Mouse (Mus musculus) cortical plate, adult 2 months (tissue): ENCODE data around the gene Msi2. TPM values are rescaled to one million over a fixed set of nuclear protein-coding genes. Genes with fewer than 3 reads are reported as not detected.

ENCODE experiments used
- H3K27ac ChIP-seq: fragments of 200-500 bp; 2 replicates; pipeline ENCODE4 v1.5.1; 2012; ENCODE audit warnings: low read length, control low read depth, inconsistent platforms; ENCODE audit not compliant: insufficient read depth
- H3K4me1 ChIP-seq: fragments of 200-500 bp; 2 replicates; pipeline ENCODE4 v1.6.1; 2011; ENCODE audit warnings: low read length; ENCODE audit not compliant: control insufficient read depth, insufficient read depth
- H3K4me3 ChIP-seq: fragments of 200-500 bp; 2 replicates; pipeline ENCODE4 v1.5.1; 2011; ENCODE audit warnings: mild to moderate bottlenecking, low read length, control low read depth; ENCODE audit not compliant: insufficient read depth
- CTCF ChIP-seq: fragments of 200-500 bp; IDR thresholded peaks from 2 replicates; pipeline ENCODE4 v1.5.1; 2011; ENCODE audit warnings: mild to moderate bottlenecking, control low read depth, low read length; ENCODE audit not compliant: insufficient read depth; ENCODE audit errors: extremely low read depth
- POLR2A ChIP-seq: fragments of 200-500 bp; IDR thresholded peaks from 2 replicates; pipeline ENCODE4 v1.6.1; 2011; ENCODE audit warnings: mild to moderate bottlenecking, low read length, control low read depth; ENCODE audit not compliant: insufficient read depth; ENCODE audit errors: extremely low read depth
- polyA plus RNA-seq: library from polyadenylated mRNA; depleted of rRNA; stranded (reverse); fragments of >200 nt; gene quantifications from 2 replicates; pipeline ENCODE4 v1.2.3, GENCODE M21; 2012; rRNA removed

Msi2 gene
- polyA plus RNA-seq: 57.1 and 57.5 TPM in 2 replicates

GRCm38 (mm10) chr11:88718050-88718765 is at the start of gene Msi2:
Gene Msi2 (minus strand): TSS chr11:88718513.
- H3K4me3 ChIP-seq: peak within 1 kb of the TSS; percentile 47
- no peaks in the 10 kb centered on the region for H3K4me1 ChIP-seq
- TF ChIP-seq CTCF (no peak), POLR2A (0 out of 2 replicates have a peak, but pooled peaks have one; percentile 2)
- H3K27ac ChIP-seq: peak within 1 kb of the TSS; percentile 74

GRCm38 (mm10) chr11:88765635-88766034 is 47.3 kb upstream of the Msi2 start:
- Histone ChIP-seq H3K27ac (no peak overlapping the region), H3K4me3 (no peak overlapping the region), H3K4me1 (no peaks in the 10 kb centered on the region)
- TF ChIP-seq POLR2A: no peak

- TF ChIP-seq POLR2A (no peak), CTCF (no peak)
- no peak overlapping the region for H3K4me3 ChIP-seq
- H3K27ac ChIP-seq: no peak overlapping the region
- H3K4me1 ChIP-seq: peaks cover 2% of the 10 kb centered on the region; the same call in 1 of the 2 replicates
Observed at GRCm38 (mm10) chr11:88763371-88763770, 45.1 kb upstream of the Msi2 start.

DNA sequence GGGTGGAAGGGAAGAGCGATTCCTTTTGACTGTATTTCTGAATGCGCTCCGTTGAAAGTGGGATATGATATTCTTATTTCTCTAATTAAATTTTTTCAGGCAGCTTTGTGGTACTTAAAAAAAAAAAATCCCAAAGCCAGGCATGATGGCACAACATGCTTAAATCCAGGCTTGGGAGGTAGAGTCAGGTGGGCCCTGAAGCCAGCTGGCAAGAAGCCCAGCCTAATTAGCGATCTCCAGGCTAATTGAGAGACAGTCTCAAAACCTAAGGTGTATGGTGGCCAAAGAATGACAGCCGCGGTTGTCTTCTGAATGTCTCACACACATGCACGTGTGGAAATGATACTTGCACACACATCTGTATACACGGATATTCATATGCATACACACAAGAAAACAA is 41.2 kb upstream of the Msi2 start:
- no peak overlapping the region for H3K4me3 ChIP-seq
- no peak overlapping the region for H3K27ac ChIP-seq
- H3K4me1 ChIP-seq: peaks cover 2% of the 10 kb centered on the region; the same call in 1 of the 2 replicates
- no peak for TF ChIP-seq POLR2A
- TF ChIP-seq CTCF: no peak

DNA sequence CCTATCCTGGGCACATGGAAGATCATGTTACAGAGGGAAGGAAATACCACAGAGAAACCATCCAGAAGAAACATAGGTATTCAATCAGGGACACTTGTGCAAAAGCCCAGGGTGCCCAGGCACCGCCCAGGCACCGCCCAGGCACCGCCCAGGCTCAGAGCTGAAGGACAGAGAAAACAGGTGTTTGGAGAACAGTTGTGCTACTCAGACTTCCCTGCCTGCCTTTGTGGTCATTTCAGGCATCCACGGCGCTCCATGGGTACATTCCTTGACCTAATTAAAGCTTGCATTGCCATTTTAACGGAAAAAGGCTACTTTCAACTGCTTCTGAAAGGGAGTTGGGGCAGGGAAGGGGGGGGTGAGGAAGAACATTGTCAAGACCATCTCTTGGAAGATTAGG is 40.1 kb upstream of the Msi2 start:
- peaks cover 2% of the 10 kb centered on the region; the same call in 1 of the 2 replicates for H3K4me1 ChIP-seq
- TF ChIP-seq CTCF (no peak), POLR2A (no peak)
- no peak overlapping the region for H3K27ac ChIP-seq
- no peak overlapping the region for H3K4me3 ChIP-seq

DNA sequence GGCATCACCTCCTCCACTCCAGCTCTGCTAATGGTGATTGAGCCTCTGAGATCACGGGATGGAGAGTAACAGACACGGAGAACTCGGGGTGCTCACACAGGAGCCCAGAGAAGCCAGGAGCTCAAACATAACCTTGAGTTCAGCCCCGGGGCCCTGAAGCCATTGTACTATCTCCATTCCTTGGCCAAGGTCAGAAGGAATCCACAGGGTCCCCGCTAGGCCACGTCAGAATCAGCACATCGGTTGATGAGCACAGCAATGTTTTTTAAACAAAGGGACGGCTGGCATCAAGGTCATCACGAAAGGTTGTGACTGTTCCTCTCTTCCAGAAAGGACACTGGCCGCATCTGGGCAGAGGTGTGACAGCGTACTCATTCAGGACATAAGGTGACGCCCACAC is 27.0 kb upstream of the Msi2 start:
- TF ChIP-seq CTCF (no peak), POLR2A (no peak)
- H3K27ac ChIP-seq: no peak overlapping the region
- H3K4me3 ChIP-seq: no peak overlapping the region
- H3K4me1 ChIP-seq: no peaks in the 10 kb centered on the region

- no peak overlapping the region for H3K27ac ChIP-seq
- no peak for TF ChIP-seq POLR2A
- no peak for TF ChIP-seq CTCF
- H3K4me3 ChIP-seq: no peak overlapping the region
- no peaks in the 10 kb centered on the region for H3K4me1 ChIP-seq
Observed at GRCm38 (mm10) chr11:88739574-88740295, 21.4 kb upstream of the Msi2 start.

DNA sequence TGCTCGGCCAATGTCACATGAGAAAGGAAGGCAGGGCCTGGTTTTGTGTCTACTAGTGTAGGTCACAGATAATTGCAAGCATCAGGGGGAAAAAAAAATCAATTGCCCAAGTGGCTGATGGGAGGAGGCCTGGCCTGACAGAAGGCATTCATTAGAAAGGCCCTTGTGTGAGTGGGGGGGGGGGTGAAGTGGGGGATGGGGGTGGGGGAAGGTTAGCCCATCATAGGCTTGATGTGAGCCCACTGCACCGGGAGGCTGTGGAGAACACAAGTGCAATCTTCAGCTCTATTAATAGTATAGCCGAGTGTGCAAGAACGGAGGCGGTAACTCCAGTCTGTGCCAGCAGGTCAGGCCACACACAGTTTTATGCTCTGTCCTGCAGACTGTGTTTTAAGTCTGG is 11.1 kb upstream of the Msi2 start:
- H3K27ac ChIP-seq: no peak overlapping the region
- H3K4me1 ChIP-seq: no peaks in the 10 kb centered on the region; the same call in 1 of the 2 replicates
- TF ChIP-seq POLR2A (no peak), CTCF (no peak)
- H3K4me3 ChIP-seq: no peak overlapping the region

DNA sequence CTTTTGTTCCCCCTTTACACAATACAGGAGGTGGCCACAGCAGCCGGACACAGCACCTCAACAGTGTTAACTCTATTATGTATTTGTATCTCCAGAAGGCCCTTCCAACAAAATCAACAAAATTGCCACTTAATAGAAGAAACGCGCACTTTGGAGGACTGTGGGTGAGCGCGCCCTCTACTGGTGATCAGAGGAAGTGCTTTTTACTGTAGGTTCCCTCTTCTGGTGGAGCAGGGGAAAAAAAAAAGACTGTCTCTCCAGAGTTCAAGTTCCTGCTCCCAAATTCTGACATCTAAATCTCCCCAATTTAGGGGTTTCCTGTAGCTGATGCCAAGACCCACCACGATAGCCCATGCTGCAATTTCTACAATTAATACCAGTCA is 10.2 kb upstream of the Msi2 start:
- Histone ChIP-seq H3K4me3 (no peak overlapping the region), H3K4me1 (no peaks in the 10 kb centered on the region; the same call in 1 of the 2 replicates), H3K27ac (no peak overlapping the region)
- TF ChIP-seq POLR2A: no peak
- peak; percentile 98 for TF ChIP-seq CTCF
